Mouse (Mus musculus): ENCODE measurements around the gene Scarb2. TPM values are rescaled to one million over a fixed set of nuclear protein-coding genes. Genes with fewer than 3 reads are reported as not detected.
"Not testable (repeated sequence)": the region's sequence is repeated elsewhere in the genome, so short reads cannot be mapped to it uniquely, and the experiment has no call there.

Gene Scarb2
- polyA plus RNA-seq (2016; fragmentation: Nextera tagmentation; extraction: Ambion mirVana), result 8.2 and 9.3 TPM in 2 replicates

DNA sequence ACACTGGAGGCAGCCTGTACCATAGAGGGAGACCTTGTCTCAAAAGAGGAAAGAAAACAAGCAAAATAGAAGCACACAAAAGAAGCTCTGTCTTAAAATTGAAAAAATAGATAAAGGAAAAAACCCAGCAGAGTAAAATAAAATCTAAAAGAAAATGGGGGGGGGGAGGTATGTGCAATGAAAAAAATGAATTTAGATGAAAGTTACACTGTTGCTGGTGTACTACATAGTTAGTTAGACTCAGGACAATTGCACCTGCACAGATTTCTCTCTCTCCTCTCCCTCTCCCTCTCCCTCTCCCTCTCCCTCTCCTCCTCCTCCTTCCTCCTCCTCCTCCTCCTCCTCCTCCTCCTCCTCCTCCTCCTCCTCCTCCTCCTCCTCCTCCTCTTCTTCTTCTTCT, at the start of gene Scarb2:
Gene Scarb2 (minus strand): TSS at position 101 of the 400 bp plus-strand sequence.
- ATAC-seq (ENCODE audit: insufficient number of reproducible peaks, insufficient read depth, low FRiP score, low TSS enrichment), result no peak
- peak within 1 kb of the TSS; percentile 67 for H3K4me3 ChIP-seq
- peak within 1 kb of the TSS; percentile 85 for H3K4me2 ChIP-seq (replicated peaks)
- no peaks in the 10 kb centered on the region for H3K36me3 ChIP-seq
- no peaks in the 10 kb centered on the region for H3K9me3 ChIP-seq
- peak within 1 kb of the TSS; percentile 92 for H3K27ac ChIP-seq
- no peaks in the 10 kb centered on the region for H3K27me3 ChIP-seq
- peak within 1 kb of the TSS; percentile 50 for H3K9ac ChIP-seq
- H3K4me1 ChIP-seq, result peaks cover 12% of the 10 kb centered on the region

DNA sequence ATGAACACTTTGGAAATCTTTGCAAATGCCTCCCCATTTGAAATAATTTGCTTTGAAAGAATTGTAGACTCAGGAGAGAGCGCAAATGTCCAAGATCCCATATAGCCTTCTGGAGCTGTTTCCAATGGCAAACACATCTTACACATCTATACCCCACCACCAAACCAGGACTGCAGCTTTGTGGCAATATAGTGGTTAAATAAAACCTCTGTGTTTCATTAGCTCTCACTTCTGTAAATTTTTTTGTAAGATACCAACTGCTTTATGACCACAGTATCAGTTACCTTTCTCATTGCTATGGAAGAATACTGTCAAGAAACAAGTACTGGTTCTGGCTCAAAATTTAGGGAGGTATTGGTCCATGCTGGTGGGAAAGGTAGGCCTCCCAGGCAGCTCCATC, 49.3 kb upstream of the Scarb2 start:
- Histone ChIP-seq H3K36me3 (no peaks in the 10 kb centered on the region), H3K4me1 (no peaks in the 10 kb centered on the region), H3K4me3 (no peak overlapping the region), H3K9ac (no peak overlapping the region), H3K27ac (no peak overlapping the region), H3K4me2 (replicated peaks) (no peak overlapping the region), H3K9me3 (no peaks in the 10 kb centered on the region), H3K27me3 (no peaks in the 10 kb centered on the region)
- 100% methylated on average over 1 of the region's 1 CpGs for WGBS
- no peak for ATAC-seq (ENCODE audit: insufficient number of reproducible peaks, insufficient read depth, low FRiP score, low TSS enrichment)

DNA sequence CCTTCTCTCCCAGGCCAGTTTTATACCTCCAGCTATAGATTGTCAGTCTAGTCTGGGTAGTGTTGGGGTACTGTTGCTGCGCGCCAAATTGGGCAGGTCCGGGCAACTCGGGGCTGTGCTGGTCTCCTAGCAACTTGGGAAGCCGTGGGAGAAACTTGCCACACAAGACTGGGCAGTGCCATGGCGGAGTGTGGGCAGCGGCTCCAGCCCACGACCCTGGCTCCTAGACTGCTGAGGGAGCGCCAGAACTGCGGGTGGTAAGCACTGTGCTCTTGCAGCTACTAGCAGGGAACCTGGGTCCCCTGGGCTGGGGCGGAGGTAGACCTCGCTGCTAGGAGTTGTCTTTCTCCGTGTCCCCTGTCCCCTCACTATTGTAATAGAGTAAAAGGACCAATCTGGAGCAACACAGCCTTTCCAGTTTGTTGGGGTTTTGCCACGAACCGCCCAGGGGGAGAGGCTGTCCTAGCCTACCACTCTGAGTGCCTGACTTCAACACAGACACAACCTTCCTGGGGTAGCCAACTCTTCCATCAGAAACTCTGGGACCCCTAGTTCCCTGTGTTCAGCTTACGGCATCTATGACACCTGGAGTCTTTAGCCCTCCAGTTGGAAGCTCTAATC, 48.4 kb upstream of the Scarb2 start, which contains the start of gene Fam47e:
Gene Fam47e (plus strand): TSS at position 179 of the 621 bp plus-strand sequence.
- Histone ChIP-seq H3K36me3 (no peaks in the 10 kb centered on the region), H3K9me3 (no peaks in the 10 kb centered on the region), H3K4me3 (no peak within 1 kb of the TSS), H3K4me2 (replicated peaks) (no peak within 1 kb of the TSS), H3K27me3 (no peaks in the 10 kb centered on the region), H3K4me1 (no peaks in the 10 kb centered on the region), H3K27ac (no peak within 1 kb of the TSS), H3K9ac (no peak within 1 kb of the TSS)
- 75% methylated on average over 16 of the region's 16 CpGs for WGBS
- ATAC-seq (ENCODE audit: insufficient number of reproducible peaks, insufficient read depth, low FRiP score, low TSS enrichment), result no peak

DNA sequence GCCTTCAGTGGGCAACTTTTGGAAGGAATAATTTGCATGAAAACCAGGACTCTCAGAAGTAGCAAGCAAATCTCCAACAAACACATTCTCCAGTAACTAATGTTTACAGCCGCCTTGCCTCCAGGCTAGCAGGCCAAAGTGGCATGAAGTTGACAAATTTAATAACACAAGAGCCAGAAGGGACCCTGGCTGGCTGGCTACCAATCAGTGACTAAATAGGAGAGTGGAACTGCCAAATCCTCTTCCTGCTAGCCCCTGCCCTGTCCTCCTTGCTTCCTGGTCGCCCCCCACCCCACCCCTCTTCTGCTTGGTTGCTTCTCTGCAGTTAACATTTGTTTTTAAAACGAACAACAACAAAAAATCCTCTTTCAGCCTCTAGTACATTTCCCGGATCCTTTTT, 47.8 kb upstream of the Scarb2 start:
- H3K9ac ChIP-seq, result no peak overlapping the region
- no peak overlapping the region for H3K4me2 ChIP-seq (replicated peaks)
- H3K27ac ChIP-seq, result no peak overlapping the region
- H3K4me3 ChIP-seq, result no peak overlapping the region
- no peak for ATAC-seq (ENCODE audit: insufficient number of reproducible peaks, insufficient read depth, low FRiP score, low TSS enrichment)
- no peaks in the 10 kb centered on the region for H3K27me3 ChIP-seq
- 77% methylated on average over 4 of the region's 4 CpGs for WGBS
- H3K4me1 ChIP-seq, result no peaks in the 10 kb centered on the region
- no peaks in the 10 kb centered on the region for H3K36me3 ChIP-seq
- H3K9me3 ChIP-seq, result no peaks in the 10 kb centered on the region

DNA sequence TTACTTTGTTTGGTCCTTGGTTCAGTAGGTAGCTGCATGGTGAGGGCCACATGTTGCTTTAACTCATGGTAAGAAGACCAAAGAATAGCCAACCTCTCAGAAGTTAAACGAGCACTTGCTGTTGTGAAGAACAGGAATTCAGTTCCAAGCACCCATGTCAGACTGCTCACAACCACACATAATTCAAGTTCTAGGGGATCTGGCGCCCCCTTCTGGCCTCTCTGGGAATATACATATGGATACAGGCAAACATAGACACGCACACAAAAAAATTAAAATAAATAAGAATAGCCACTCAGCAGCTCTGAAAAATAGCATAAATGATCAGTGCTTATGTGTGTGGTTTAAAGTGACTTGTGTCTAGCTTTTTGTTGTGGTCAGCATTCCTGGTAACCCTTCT, 47.3 kb upstream of the Scarb2 start:
- Histone ChIP-seq H3K9ac (no peak overlapping the region), H3K4me2 (replicated peaks) (no peak overlapping the region), H3K27ac (no peak overlapping the region), H3K9me3 (no peaks in the 10 kb centered on the region), H3K4me1 (no peaks in the 10 kb centered on the region), H3K36me3 (no peaks in the 10 kb centered on the region), H3K4me3 (no peak overlapping the region), H3K27me3 (no peaks in the 10 kb centered on the region)
- no peak for ATAC-seq (ENCODE audit: insufficient number of reproducible peaks, insufficient read depth, low FRiP score, low TSS enrichment)
- 63% methylated on average over 3 of the region's 3 CpGs for WGBS

DNA sequence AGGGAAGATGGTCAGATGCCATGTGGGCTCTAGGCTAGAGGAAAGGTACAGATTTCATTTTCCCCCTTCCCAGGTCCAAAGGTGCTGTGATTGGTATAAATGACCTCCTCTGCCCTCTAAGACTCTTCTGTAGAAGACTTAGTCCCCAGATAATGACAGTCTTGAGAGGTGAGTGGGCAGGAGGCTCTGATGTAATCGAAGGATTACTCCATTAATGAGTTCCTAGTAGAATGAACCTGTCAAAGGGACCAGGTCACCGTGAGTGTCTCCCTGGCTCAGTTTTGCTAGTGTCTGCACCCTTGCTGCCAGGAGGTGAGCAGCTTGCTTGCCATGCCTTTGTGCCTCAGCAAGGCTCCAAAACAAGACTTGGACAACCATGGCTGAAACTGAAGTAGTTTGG, 46.0 kb upstream of the Scarb2 start:
- H3K4me3 ChIP-seq, result no peak overlapping the region
- H3K9me3 ChIP-seq, result no peaks in the 10 kb centered on the region
- H3K4me2 ChIP-seq (replicated peaks), result no peak overlapping the region
- WGBS, result 88% methylated on average over 2 of the region's 2 CpGs
- H3K9ac ChIP-seq, result no peak overlapping the region
- H3K27me3 ChIP-seq, result no peaks in the 10 kb centered on the region
- ATAC-seq (ENCODE audit: insufficient number of reproducible peaks, insufficient read depth, low FRiP score, low TSS enrichment), result no peak
- H3K36me3 ChIP-seq, result no peaks in the 10 kb centered on the region
- H3K4me1 ChIP-seq, result no peaks in the 10 kb centered on the region
- no peak overlapping the region for H3K27ac ChIP-seq

DNA sequence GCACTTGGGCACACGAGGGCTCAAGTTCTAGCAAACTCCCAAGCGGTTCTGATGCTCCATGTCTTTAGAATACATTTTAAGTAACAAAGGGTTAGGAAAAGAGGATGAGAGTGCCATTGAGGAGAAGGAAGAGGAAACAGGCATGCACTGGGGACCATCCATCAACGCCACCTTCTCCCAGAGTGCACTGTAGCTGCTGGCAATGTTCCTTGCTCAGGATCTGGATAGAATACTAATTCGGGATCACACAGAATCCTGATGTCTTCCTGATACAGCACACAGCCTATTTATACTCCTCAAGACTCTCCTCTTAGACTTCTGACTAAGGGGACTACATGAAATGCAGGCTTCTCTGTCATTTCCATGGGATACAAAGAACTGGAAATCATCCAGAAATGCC, 33.1 kb upstream of the Scarb2 start:
- no peak overlapping the region for H3K4me3 ChIP-seq
- no peak overlapping the region for H3K9ac ChIP-seq
- H3K36me3 ChIP-seq, result no peaks in the 10 kb centered on the region
- WGBS, result 77% methylated on average over 4 of the region's 4 CpGs
- H3K4me1 ChIP-seq, result no peaks in the 10 kb centered on the region
- no peaks in the 10 kb centered on the region for H3K27me3 ChIP-seq
- H3K27ac ChIP-seq, result no peak overlapping the region
- ATAC-seq (ENCODE audit: insufficient number of reproducible peaks, insufficient read depth, low FRiP score, low TSS enrichment), result no peak
- H3K4me2 ChIP-seq (replicated peaks), result no peak overlapping the region
- no peaks in the 10 kb centered on the region for H3K9me3 ChIP-seq

DNA sequence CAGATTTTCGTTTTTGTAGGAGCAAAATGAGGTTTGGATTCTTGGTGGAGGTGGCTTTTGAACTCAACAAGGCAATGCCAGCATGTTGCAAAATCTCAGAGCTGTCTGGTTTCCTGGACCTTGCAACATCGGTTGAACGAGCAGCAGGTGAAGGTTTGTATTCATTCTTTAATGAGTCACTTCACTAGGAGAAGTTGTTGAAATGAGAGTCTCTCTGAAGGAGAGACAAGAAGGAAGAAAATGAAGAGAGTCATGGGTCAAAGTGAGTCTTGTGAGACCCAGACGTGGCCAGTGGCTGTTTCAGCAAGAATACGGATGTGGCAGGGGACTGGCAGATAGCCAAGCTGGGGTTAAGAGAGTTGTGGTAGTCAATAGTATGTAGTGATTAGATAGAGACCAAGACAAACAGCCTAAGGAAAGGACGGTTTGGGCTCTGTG, 18.2 kb upstream of the Scarb2 start:
- no peaks in the 10 kb centered on the region for H3K4me1 ChIP-seq
- H3K4me3 ChIP-seq, result no peak overlapping the region
- no peaks in the 10 kb centered on the region for H3K27me3 ChIP-seq
- no peak overlapping the region for H3K9ac ChIP-seq
- no peaks in the 10 kb centered on the region for H3K9me3 ChIP-seq
- no peak overlapping the region for H3K4me2 ChIP-seq (replicated peaks)
- H3K36me3 ChIP-seq, result no peaks in the 10 kb centered on the region
- ATAC-seq (ENCODE audit: insufficient number of reproducible peaks, insufficient read depth, low FRiP score, low TSS enrichment), result no peak
- 79% methylated on average over 6 of the region's 6 CpGs for WGBS
- no peak overlapping the region for H3K27ac ChIP-seq

DNA sequence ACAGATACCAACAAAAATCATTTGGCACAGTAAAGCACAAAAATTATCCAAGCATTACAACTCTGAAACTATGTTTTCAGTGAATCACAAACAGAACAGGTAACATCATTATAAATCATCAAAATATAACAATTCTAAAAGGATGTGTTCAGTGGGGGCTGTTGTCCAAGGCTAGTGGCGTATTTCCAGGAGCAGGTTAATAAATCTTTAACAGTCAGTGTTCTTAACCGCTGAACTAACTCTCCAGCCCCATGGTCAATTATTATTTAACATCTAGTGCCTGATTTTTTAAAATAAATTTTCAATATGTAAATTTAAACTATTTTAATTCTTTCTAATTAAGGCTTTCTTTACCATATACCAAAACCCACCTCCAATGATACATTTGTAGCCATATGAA, 14.5 kb upstream of the Scarb2 start:
- H3K36me3 ChIP-seq; ATAC-seq (ENCODE audit: insufficient number of reproducible peaks, insufficient read depth, low FRiP score, low TSS enrichment); H3K9ac ChIP-seq; H3K27me3 ChIP-seq; H3K4me1 ChIP-seq; H3K9me3 ChIP-seq; H3K4me3 ChIP-seq; H3K4me2 ChIP-seq (replicated peaks); H3K27ac ChIP-seq: not testable (repeated sequence)
- WGBS, result 87% methylated on average over 2 of the region's 2 CpGs

DNA sequence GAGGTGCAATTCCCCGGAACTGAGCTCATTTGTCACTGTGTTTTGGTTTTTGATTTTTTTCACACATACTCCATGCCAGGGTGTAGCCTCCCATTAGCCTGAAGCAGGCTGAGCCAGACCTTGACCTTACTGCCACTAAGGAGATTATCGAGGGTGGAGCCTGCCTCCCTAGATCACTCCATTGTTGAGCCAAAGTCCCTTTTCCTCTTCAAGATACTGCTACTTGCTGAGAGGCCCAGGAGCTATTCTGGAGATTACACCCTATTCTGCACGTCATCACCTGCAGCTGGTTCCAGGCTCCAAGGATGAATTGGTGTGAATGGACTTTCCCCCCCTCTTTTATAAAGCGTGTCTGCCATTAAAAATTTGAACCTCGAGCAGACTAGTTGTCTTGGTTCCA, 5.4 kb upstream of the Scarb2 start:
- H3K36me3 ChIP-seq, result no peaks in the 10 kb centered on the region
- 95% methylated on average over 5 of the region's 5 CpGs for WGBS
- no peaks in the 10 kb centered on the region for H3K27me3 ChIP-seq
- no peak overlapping the region for H3K4me2 ChIP-seq (replicated peaks)
- H3K9me3 ChIP-seq, result no peaks in the 10 kb centered on the region
- no peak overlapping the region for H3K4me3 ChIP-seq
- H3K9ac ChIP-seq, result no peak overlapping the region
- no peaks in the 10 kb centered on the region for H3K4me1 ChIP-seq
- no peak overlapping the region for H3K27ac ChIP-seq
- ATAC-seq (ENCODE audit: insufficient number of reproducible peaks, insufficient read depth, low FRiP score, low TSS enrichment), result no peak

DNA sequence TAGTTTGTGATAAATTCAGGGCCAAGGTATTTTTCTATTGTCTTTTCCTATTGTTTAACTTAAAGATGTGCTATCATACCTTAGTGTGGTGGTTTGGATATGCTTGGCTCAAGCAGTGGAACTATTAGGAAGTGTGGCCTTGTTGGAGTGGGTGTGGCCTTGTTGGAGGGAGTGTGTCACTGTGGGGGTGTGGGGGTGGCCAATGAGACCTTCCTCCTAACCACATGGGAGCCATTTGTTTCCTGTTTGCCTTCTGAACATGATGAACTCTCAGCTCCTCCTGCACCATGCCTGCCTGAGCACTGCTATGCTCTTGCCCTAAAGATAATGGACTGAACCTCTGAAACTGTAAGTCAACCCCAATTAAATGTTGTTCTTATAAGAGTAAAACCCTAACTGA, 4.6 kb upstream of the Scarb2 start:
- no peaks in the 10 kb centered on the region for H3K36me3 ChIP-seq
- H3K27ac ChIP-seq, result no peak overlapping the region
- H3K27me3 ChIP-seq, result no peaks in the 10 kb centered on the region
- no peak for ATAC-seq (ENCODE audit: insufficient number of reproducible peaks, insufficient read depth, low FRiP score, low TSS enrichment)
- H3K4me1 ChIP-seq, result peaks cover 4% of the 10 kb centered on the region
- H3K4me3 ChIP-seq, result no peak overlapping the region
- no peak overlapping the region for H3K4me2 ChIP-seq (replicated peaks)
- H3K9ac ChIP-seq, result no peak overlapping the region
- no peaks in the 10 kb centered on the region for H3K9me3 ChIP-seq

DNA sequence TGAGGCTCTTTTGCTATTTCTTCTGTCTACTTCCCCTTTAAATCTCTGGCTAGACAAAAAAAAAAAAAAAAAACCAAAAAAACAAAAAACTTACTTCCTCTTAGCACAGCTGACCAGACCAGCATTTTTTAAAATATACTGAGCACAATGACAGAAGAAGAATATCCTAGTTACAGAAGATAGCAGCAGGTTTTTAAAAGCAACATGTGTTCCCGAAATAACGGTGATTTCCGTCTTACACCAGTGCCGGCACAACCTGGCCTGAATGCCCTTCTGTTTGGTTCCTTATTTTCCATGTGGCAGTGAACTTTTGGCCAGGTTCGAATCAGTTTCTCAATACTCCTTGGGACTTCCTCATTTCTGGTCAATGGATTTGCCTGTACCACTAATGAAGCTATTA, 2.2 kb upstream of the Scarb2 start:
- ATAC-seq (ENCODE audit: insufficient number of reproducible peaks, insufficient read depth, low FRiP score, low TSS enrichment), result no peak
- Histone ChIP-seq H3K9me3 (no peaks in the 10 kb centered on the region), H3K4me1 (peaks cover 9% of the 10 kb centered on the region), H3K4me3 (no peak overlapping the region), H3K36me3 (no peaks in the 10 kb centered on the region), H3K27me3 (no peaks in the 10 kb centered on the region), H3K27ac (no peak overlapping the region), H3K4me2 (replicated peaks) (no peak overlapping the region), H3K9ac (no peak overlapping the region)
- 89% methylated on average over 5 of the region's 5 CpGs for WGBS
